Mouse (Mus musculus) embryo, embryonic 11.5 days (tissue): ENCODE results near the gene Hsp90aa1.
"Not testable (repeated sequence)": the region's sequence is repeated elsewhere in the genome, so short reads cannot be mapped to it uniquely, and the experiment has no call there.

ENCODE experiments used
- DNase-seq: peaks from one replicate; pipeline ENCODE4 v3.0.0-alpha.2; 2012; ENCODE audit warnings: low read depth, low spot score

The Hsp90aa1 gene

GRCm38 (mm10) chr12:110698523-110699170 is 3.9 kb downstream of the Hsp90aa1 start:
- DNase-seq: no peak

DNA sequence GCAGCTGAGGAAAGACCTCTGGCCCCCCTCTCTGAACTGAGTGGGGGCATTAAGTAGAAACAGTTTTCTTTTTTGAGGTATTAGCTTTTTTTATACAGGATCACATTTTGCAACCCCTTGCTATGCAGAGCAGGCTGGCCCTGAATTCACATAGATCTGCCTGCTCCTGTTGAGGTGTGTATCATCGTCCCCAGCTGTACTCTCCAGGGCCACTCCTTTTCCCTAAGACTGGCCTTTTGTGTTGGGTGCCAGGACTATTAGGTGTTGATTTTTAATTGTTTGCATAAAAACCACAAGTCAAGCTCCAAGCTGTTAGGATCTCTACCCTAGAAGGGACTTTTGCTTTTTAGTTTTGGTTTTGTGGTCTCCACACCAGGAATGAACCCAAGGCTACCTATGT is 4.4 kb downstream of the Hsp90aa1 start:
- no peak for DNase-seq

- no peak for DNase-seq
These were observed 5.1 kb downstream of the Hsp90aa1 start for GRCm38 (mm10) chr12:110697457-110697856.

GRCm38 (mm10) chr12:110696975-110697400 is 5.5 kb downstream of the Hsp90aa1 start:
- no peak for DNase-seq

DNA sequence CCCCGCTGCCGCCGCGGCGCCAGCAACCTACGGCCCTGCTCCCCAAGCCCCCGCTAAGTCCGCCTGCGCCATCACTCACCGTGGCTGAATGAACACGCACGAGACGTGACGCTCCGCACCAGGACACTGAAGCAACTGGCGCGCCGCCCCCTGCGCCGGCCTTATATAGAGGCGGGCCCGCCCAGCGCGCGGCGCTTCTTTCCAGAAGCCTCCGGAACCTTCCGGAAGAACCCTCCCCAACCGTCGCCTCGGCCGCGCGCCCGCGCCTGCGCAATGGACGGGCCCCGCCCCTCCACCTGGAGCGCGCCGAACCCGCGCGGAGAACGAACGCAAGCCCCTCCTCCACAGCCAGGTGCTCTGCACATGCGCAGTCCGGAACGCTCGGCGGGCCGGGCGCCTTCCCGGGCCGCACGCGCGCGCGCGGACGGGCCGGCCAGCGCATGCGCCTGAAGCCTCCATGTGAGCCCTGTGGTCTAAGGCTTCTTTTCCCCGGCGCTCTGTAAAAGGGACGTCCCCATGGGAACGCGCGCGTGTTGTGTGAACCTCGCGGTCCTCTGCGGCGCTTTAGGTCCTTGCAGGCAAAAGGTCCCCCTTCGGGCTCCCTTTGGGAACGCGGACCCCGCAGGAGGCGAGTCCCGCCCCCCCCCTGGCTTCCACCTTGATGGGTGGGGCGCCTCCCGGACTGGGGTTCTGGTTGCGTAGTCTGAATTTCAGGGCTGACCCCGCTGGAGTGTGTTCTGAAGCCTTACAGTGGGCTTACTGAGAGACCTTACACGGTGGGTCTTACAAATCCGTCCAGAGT is 6.2 kb downstream of the Hsp90aa1 start:
- DNase-seq: peak; percentile 95

GRCm38 (mm10) chr12:110695676-110696171 is 6.8 kb downstream of the Hsp90aa1 start:
- DNase-seq: no peak

DNA sequence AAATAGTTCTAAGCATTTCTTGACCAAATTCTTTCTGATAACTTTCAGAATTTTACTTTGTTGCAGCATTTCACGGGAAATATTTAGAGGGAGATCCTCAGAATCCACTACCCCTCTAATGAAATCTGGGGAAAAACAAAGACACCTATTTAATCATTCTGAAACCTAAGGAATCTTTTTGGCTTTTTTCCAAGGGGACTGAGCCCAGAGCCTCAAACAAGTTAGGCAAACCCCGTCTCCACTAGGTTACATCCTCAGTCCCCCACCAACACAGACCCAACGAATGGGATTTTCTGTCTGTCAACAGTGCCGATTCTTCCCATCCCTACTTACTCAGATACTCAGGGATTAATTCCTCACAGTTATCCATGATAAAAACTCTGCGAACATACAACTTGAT is 9.2 kb downstream of the Hsp90aa1 start:
- not testable (repeated sequence) for DNase-seq

GRCm38 (mm10) chr12:110689919-110690643 is 12.4 kb downstream of the Hsp90aa1 start:
- DNase-seq: no peak

GRCm38 (mm10) chr12:110688921-110689320 is 13.6 kb downstream of the Hsp90aa1 start:
- not testable (repeated sequence) for DNase-seq

DNA sequence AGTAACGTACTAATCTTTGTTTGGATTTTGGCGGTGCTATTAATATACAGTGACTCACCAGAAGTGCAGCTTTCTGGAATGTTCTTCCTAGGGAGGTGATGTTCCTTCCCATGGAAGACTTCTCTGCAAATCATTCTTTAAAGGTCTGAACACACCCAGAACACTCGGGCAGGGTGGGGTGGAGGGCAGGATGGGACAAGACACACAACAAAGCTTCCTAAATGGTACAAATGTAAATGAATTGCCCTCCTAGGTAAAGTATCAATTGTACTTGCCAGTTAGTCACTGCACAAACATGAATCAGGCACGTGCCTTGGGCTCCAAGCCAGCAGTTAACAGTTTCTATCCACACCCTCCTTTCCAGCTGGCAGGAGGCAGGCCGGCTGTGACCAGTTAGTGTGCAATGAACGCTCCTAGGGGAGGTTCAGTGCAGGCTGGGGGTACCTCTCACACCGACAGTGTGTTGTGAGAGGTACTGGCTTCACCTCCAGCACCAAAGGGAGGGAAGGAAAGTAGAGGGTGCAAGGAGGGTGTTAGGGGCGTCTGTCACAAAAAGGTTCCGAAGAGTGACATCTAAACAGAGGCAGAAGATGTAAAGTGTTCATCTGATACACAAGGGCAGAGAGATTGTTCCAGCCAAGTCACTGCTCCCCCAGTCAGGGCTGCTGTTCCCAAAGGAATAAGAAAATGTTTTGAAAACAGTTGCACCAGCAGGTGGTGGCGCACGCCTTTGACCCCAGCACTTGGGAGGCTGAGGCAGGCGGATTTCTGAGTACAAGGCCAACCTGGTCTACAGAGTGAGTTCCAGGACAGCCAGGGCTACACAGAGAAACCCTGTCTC is 14.4 kb downstream of the Hsp90aa1 start:
- no peak for DNase-seq

- DNase-seq: no peak
These were observed 18.9 kb downstream of the Hsp90aa1 start for GRCm38 (mm10) chr12:110683580-110683979.

DNA sequence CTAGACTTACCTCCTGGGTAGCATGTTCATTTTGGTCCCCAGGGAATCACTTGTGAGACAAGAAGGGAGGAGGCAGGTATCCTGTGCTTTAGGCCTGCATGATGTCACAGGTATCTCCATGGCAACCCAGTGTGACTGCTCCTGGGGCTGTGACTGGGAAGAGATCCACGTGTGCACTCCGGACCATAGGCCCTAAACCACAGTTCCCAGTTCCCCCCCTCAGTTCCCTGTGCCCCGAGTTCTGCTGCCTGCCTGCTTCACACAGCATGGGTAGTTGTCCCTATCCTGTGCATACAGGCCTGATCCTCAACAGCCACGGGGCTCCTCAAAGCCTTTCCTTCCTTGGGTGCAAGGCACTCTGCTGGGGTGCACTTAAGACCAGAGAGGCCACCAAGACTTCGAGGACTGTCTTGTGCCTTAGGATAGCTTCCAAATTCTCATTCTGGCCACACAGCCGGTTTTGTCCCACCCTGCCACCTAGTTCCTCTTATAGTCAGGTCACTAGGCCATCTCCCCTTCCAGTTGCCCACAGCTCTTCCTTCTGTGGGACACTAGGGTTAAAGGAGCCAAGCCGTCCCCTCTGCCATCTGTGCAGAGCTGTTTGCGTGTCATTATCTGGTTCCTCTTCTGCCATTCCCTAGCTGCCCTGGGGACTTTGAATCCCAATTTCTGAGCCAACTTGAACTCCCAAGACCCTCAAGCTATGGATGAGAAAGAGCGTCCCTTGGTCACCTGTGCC is 19.8 kb downstream of the Hsp90aa1 start, which contains the start of gene 1700001K19Rik:
Gene 1700001K19Rik (minus strand): TSS at position 59 of the 739 bp plus-strand sequence.
- DNase-seq: no peak

DNA sequence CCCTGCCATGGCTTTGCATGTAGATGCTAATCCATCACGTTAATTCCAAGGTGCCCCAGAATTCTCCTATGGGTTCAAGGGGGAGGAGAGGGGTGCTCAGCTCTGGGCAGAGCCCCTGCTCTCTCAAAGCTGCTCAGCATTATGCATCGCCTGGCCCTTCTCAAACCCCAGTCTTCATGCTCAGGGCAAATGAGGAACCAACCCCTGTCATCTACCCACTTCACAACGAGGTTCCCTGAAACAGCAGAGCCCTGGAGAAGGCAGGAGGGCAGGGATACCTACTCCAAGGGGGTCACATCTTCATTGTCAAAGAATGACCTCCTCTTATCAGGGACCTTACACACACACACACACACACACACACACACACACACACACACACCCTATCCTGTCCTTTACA is 20.6 kb downstream of the Hsp90aa1 start:
- no peak for DNase-seq

GRCm38 (mm10) chr12:110681191-110681590 is 21.3 kb downstream of the Hsp90aa1 start:
- no peak for DNase-seq

GRCm38 (mm10) chr12:110674243-110674642 is 28.3 kb downstream of the Hsp90aa1 start:
- no peak for DNase-seq

DNA sequence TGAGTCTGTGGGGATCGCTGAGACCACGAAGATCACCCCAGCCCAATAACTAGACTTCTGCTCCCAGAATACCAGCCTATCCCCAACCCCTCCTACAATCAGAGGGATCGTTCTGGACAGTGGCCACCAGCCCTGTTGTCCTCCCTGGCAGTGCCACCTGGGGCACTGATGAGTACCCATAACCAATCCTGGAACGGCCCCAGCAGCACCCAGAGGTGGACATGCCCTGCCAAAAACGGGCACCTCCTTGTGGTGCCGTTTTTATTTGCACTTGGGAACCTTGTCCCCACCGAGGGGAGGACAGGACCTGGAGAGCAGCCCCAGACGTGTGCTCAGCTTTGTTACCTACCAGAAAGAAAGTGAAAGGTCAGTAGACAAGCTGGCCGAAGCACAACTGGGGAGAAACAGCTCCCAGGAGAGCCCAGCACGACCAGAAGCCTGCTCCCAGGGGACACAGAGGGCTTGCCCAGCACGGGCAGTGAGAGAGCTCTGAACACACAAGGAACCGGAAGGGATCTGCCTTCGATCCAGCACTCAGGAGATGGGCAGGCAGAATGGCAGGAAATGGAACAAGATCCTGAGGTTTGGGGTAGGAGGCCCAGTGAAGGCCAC is 35.0 kb downstream of the Hsp90aa1 start:
- no peak for DNase-seq

DNA sequence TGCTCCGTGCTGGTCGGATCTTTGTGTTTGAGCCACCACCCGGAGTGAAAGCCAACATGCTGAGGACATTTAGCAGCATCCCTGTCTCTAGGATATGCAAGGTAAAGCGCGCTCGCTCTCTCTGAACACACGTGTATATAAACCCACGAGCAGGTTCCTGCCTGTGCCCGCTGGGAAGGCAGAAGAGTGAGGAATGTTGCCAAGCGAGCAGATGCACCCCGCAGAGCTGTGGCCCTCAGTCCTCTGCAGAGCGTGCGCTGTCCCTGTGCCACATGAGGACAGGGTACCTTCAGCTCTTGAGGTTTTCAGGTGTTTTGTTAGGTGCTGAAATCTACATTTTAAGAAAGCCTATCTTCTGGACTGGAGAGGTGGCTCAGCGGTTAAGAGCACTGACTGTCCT is 40.8 kb downstream of the Hsp90aa1 start:
- DNase-seq: no peak

GRCm38 (mm10) chr12:110651464-110651863 is 51.1 kb downstream of the Hsp90aa1 start:
- no peak for DNase-seq

DNA sequence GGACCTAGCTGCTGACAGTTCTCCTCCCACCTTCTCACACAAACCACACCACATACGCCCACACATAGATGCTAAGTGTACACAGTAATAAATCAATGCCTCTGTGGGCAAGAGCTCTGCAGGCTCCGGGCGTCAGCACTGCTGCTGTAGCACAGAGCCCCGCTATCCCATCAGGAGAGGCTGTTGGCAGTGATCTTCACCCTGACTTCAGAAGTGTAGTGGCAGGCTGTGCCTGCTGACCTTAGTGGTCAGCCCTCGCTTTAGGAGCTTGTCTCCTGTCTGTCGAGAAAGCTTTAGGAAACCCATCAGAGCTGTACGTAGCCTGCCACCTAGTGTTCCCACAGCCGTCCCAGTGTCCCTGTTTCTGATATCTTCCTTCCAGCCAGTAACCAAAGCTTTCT is 52.3 kb downstream of the Hsp90aa1 start:
- no peak for DNase-seq
